Mouse (Mus musculus) ovary, postnatal 10 days (tissue): Measurements from ENCODE around the gene Gps1.
A peak's percentile ranks its signal among the peaks of the same experiment; 100 is the strongest.
"Not testable (repeated sequence)": the region's sequence is repeated elsewhere in the genome, so short reads cannot be mapped to it uniquely, and the experiment has no call there.

Experiments used
- DNase-seq: peaks from one replicate; pipeline ENCODE4 v3.0.0; 2022; ENCODE audit warnings: low spot score

Gps1 gene

DNA sequence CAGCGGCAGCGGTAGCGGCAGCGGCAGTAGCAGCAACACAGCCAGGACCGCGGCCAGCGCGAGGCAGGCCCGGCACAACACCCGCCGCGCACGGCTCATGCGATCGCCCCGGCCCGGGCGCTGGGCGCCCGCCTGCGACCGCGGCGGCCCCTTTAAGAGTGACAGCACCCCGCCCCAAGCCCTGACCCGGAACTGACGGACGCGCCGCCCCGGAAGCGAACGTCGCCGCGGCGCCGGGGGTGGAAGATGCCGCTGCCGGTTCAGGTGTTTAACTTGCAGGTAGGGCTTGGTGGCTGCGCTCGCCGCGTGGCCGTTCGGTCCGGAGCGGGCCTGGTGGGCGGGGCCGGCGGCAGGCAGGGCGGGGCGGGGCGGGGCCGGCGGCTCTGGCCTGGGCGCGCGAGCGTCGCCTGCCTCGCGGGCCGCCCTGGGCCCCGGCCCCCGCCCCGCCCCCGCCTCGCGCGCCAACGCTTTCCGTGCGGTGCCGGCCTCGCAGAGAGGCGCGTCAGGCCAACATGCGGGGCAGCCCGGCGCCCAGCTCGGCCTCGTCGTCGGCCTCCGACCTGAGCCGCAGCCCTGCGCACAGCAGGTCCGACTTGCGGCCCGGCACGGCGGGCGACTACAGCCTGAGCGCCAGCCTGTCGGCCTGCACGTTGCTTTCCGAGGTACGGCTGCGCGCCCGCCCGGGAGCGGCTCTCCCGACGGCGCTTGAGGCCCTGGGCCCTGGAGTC, at the start of gene Gps1, which contains the start of gene Rfng:
TSS of gene Gps1 (plus strand) at position 209 of the 728 bp plus-strand sequence.
TSS of gene Rfng (minus strand) at position 144 of the 728 bp plus-strand sequence.
- peak; percentile 67 for DNase-seq

DNA sequence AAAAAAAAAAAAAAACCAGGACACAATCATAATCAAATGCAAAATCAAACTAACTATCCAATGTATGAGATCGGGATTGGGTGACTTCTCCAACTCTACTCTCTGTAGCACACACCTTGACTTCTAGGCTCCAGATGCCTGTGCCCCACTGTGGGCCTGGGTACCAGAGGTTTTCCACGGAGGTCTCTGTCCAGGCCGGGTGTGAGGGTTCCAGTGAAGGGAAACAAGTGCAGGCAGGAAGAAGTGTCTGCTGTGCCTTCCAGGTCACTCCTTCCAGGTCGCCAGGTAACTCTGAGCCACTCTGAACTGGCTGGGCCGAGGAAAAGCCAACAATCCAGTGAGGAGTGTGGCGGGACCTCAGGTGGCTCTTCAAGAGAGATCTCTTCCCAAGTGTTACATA, 47.6 kb upstream of the Gps1 start:
- no peak for DNase-seq

DNA sequence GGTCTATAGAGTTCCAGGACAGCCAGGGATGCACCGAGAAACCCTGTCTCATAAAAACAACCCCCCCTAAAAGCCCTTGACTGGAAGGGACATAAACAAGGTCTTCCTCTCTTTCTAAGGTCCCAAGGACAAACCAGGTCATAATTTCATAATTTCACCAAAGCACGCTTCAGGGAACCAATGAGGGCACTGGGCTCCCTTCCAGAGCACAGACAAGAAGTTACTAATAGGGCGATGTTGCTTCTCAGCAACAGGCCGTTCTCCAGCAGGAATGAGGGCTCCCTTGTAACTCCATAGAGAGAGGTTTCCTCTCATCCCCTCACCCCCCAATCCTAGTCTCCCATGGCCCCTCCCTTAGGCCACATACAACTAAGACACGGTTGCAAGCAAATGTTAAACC, 43.1 kb upstream of the Gps1 start:
- DNase-seq: no peak

DNA sequence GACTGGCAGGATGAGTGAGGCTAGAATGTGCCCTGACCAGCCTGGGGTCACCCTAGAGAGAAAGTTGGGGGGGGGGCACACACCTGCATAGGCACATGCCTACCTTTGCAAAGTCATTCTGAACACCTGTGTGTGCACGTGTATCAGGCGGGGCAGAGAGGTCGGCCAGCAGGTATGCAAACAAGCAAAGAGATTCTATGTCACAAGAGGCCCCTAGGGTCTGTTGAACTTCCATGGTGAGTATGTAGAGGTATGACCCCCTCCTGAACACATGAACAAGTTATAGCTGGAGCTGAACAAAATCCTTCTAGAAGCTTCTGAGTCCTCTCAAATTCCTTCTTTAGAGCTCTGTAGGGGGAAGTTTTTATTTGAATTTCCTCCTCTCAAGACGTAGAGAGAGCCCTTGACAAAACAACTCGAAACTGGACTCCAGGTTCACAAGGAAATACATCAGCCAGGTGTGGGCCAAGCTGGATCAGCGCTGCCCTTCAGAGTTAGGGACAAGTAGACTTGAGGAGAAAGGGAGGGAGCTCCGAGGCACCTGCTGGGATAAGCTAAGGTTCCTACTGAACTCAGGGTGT, 39.9 kb upstream of the Gps1 start:
- DNase-seq: no peak

DNA sequence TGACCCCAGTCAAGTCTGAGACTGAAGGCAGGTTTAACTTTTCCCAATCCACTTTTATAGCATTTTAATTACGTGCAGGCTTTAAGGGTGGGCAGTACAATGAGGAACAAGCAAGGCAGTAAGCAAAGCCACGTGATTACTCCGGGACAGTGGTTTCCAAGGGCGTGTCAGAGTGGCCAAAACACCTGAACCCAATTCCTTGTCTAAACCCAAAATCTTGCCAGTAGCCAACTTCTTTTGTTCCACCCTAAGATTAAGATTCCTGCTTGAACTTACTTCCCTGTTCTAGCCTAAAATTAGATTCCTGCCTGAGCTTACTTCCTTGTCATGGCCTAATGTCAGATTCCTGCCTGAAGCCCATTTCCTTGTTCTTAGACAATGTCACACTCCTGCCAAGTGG, 36.1 kb upstream of the Gps1 start:
- DNase-seq: no peak

DNA sequence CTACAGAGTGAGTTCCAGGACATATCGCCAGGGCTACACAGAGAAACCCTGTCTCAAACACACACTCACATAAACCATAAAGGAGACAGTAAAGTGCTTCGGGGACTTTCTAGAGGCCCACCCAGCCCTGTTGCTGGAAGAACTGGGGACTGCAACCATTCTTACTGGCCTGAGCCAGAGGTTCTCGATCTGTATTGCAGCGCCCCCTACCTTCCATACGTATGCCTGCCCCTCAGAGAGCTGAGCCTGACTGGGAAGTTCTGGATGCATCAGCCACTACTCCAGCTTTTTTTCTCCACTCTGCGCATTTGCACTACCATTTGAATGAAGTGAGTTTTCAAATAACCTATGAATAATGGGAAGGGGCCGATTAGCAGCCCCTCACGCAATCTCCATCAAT, 34.6 kb upstream of the Gps1 start:
- no peak for DNase-seq

DNA sequence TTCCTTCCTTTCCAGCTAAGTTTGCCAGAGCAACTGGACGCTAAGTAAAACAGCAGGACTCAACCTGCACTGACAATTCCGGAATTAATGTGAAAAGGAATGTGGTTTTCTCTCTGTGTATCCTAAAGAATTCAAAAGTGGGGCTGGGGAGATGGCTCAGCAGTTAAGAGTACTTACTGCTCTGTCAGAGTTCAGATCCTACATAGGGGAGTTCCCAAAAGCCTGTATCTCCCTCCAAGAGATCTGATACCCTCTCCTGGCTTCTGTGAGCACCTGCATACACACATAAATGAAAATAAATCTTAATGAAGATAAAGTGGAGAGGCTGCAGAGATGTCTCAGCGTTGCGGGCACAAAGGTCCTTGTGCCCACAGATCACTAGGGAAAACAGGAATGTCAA, 32.5 kb upstream of the Gps1 start:
- DNase-seq: no peak

DNA sequence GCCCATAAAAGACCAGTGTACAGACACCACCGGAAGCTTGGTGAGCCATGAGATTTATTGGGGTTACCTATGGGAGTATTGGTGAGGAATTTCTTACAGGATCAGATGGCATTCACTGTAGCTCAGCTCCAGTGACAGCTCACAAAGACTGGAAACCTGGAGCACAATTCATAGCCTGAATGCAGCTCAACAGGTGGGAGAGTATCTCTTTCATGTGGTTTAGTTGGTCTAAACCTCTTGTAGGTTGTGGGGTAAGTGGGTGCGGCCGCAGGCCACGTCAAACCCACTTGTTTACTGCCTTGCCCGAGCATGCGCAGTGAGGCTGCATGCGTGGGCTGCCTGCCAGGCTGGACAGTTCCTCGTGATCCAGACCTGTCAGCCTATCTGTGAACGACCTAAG, 23.8 kb upstream of the Gps1 start:
- no peak for DNase-seq

DNA sequence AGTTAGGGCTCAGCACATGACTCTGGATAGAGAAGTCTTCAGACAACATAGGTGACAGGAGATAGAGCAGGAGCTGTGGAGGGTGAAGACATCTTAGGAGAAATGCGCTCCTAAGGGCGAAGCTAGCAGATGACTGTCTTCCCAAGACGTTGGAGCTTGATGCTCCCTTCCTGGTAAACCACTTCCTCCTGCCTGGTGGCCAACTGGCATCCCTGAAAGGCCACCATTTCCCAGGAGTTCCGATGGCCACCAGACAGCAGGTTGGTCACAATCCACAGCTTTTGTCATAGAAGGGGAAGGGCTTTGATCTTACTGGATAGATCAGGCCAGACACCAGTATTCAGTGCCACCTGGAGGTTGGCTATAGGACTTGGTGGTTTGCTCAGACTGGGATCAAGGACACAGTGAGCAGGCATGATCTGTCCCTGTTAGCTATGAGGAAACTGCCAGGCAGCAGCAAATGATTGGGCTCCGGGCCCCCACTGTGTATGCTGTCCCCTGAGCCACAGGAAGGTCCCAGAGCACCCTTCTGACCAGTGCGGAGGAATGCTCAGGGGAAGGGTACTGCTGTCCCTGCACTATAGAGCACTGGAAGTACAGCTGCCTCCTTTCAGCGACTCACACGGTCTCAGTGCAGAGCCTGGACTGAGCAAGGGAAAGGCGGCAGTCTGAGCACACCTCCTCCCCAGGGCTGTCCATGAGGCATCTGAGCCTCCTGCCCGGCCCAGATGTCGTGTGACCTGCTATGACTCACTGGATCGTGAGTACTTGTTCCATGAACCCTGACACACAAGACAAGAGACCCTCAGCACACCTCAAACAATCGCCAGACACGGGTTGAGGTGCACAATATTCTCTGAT, 22.0 kb upstream of the Gps1 start:
- no peak for DNase-seq

DNA sequence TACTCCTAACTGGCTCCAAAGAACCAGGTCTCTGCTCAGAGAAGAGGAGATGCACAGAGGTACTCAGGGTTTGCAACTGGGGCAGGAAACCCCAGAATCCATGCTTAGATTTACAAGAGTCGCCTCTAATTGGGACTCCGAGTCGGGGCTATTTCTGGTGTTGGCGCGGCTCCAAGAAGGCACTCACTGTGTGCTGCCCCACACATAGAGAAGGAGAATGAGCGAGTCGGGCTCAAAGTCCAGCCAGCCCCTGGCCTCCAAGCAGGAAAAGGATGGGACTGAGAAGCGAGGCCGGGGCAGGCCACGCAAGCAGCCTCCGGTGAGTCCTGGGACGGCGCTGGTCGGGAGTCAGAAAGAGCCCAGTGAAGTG, 21.4 kb upstream of the Gps1 start, which contains the start of gene Hmga1b:
TSS of gene Hmga1b (plus strand) at position 123 of the 370 bp plus-strand sequence.
- DNase-seq: not testable (repeated sequence)

DNA sequence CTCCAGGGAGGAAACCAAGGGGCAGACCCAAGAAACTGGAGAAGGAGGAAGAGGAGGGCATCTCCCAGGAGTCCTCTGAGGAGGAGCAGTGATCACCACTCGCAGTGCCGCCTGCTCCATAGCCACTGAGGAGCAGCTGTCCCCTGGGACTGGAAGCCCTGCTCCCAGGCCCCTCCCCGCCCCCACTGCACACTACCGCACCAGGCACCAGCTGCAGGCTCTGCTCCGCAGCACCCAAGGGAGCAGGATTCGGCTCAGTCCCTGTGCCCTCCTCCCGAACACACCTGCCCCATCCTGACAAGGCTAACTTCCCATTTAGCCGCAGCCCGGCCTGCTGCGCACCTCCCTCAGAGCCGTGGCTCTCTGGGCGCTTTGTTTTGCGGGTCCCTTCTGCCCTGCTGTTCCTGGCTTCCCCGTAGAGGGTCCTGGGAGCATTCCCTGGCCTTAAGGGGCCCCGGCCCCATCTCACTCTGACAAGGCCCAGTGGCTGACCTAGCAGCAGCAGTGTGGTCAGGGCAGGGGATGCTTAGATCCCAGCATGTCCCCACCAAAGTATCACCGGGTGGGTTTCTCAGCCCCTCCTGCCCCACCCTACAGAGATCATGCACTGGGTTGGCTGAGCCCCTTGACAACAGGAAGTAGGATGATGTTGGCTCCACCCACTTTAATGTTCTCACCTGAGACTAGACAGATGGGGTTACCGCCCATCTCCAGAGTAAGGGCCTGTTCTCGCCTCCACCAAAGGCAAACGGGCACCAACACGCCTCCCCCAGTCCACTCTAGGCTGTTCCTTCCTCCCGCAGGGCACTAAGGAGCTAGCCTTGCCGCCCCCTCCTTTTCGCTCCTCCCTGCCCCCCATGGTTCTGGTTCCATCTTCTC, 20.7 kb upstream of the Gps1 start:
- not testable (repeated sequence) for DNase-seq

DNA sequence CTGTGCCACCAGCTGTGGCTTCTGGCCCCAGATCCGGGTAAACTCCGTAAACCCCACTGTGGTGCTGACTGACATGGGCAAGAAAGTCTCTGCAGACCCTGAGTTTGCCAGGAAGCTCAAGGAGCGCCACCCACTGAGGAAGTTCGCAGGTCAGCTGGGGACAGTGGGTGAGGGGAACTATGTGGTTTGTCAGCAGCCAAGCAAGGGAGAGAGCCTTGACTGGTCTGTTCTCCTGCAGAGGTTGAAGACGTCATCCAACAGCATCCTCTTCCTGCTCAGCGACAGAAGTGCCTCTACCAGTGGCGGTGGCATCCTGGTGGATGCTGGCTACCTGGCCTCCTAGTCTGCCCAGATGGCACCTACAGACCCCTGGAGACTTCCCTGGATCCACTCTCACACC, 17.0 kb upstream of the Gps1 start:
- DNase-seq: not testable (repeated sequence)

DNA sequence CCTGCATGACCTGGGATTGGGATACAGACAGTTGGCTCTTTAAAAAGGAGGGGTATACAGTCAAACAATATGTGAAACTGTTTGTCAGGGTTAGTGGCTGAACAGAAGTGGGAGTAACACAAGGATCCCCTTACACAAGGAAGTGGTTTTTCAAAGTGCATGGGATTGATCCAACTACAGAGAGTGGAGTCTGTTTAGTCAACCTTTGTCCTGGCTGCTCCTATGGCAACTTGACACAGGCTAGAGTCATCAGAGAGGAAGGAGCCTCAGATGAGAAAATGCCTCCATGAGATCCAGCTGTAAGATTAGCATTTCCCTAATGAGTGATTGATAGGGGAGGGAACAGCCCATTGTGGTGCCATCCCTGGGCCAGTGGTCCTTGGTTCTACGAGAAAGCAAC, 15.9 kb upstream of the Gps1 start:
- DNase-seq: no peak

DNA sequence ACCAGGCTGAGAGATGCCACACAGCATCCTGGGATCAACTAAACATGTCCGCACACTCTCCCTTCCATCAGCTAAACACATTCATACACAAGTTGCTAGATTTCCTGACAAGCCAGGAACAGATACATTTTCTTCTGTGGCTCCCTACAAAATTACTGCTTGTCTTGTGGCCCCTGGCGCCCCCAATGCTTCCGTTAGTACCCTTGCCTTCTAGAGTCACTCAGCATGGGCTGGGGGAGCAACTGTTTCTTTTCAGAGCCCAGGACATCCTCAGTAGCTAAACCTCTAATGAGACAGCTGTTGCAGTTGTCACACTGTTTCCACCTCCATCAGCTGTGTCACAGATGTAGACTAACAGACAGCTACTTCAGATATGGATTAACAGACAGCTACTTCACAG, 11.3 kb upstream of the Gps1 start:
- DNase-seq: no peak

DNA sequence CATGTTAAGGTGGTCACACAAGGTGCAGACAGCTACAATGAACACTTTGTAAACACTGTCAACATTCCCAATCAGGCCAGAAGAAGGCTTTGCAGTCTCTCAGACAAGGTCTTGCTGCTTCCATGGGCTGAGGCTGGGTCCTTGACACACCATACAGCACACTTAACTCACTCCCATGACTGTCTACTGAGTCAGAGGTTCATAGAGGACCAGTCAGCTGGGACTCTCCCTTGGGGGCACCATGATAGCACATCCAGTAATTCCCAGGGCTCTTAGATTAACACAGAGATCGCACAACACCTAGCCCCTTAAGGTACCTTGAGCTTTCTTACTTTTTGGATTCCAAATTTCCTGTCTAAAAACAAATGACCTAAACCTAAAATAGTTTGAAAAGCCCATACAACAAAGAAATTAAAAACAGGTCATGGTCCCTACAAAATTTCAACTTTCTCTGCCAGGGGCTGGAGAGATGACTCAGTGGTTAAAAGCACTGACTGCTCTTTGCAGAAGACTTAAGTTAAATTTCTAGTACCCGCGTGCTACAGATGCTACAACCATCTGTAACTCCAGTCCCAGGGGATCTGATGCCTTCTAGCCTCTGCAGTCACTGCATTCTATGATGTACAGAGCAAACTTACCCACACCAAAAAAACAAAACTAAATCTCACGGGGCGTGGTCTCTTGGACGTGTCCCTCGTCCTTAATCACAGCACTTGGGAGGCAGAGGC, 10.4 kb upstream of the Gps1 start:
- DNase-seq: no peak

DNA sequence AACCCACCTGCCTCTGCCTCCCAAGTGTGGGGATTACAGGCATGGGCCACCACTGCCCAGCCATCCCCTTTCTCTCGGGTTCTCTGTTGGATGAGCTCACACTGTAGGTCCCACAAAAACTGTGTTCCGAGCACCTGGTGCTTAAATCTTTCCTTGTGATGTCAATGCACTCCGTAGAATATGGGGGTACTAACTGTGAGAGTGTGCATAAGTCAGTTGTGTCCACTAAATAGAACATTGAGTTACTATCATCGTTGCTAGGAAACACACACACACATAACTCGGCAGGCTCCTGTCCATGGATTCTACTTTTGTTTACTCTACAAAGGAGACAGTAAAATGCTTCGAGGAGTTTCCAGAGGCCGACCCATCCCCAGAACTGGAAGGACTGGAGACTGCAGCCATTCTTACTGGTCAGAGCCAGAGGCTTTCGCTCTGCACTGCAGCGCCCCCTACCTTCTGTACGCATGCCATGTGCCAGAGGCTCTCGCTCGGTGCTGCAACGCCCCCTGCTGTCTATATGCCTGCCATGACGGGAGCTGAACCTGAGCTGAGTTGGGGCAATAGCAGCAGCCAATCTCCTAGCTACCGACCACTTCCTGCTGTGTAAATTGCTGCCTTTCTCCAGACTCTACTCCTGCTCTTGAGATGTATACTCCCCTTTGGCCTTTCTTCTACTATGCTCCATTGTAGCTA, 8.2 kb upstream of the Gps1 start:
- peak; percentile 96 for DNase-seq

DNA sequence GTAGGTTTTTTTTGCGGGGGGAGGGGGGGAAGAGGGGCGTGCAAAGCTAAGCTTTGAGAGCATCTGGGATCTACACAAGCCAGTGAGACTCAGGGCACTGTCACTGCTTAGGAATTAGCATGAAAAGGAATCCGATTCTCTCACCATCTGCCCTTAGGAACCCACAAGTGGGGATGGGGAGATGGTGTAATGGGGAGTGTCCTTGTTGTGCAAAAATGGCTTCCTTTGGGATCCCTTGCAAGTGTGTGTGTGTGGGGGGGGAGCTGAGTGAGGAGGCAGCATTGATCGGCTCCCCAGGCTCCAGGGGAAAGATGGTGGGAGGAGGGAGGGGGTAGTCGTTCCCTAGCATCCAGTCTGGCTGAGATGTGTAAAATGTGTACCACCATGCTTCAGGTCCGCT, 6.9 kb upstream of the Gps1 start:
- DNase-seq: no peak

DNA sequence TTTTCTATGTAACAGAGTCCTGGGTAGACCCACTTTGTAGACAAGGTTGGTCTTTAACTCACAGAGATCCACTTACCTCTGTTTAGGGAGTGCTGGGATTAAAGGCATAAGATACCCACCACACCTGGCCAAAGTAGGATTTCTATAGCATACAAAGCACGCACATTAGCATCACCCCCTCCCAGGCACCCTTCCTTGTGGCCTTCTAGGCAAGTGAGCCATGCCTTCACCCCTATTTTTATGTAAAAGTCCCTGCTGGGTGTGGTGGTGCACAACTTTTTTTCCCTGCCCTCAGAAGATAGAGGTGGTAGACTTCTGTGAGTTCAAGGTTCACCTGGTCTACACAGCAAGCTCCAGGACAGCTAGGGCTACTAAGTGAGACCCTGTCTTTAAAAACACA, 4.2 kb upstream of the Gps1 start:
- DNase-seq: no peak

DNA sequence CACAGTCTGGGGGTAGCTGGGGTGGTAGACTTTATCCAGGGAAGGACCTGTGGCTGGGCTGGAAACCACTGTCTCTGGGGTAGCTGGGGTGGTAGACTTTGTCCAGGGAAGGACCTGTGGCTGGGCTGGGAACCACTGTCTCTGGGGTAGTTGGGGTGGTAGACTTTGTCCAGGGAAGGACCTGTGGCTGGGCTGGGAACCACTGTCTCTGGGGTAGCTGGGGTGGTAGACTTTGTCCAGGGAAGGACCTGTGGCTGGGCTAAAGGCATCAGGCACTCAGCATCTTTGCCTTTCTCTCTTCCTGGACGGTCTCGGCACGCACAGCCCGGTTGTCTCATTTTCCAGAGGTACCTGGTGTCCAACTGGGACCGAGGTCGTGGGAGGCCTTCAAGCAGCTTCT, 2.7 kb upstream of the Gps1 start:
- not testable (repeated sequence) for DNase-seq

DNA sequence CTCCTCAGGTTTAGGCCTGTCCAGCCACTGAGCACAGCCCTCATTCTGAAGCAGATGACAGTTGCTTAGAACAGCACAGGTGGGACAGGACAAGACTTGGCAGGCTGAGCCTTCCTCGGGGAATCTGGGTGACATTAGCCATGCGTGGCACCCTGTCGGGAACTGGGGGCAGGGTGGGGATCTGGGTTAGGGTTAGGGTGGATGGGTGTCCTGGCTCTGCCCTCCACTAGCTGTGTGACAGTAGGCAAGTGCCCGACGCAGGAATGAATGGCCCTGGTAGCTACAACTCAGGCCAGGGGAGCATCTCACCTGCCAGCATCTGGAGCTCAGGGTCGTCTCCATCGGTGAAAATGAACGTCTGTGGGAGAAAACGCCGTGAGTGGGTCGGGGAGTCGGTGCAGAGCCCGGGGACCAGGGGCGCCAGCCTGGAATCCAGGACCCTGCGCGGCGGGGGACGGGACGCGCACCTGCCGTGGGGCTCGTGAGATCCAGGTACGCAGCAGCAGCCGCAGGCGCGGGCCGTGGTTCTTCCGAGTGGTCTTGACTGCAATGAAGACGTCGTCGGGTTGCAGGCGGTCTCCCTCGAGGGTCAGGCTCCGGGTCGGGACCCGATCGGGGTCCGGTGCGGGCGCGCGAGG, 527 bp upstream of the Gps1 start:
- no peak for DNase-seq
